Mouse (Mus musculus): ENCODE measurements at regions not wholly inside any gene's neighbourhood (a gene's known extent, or its start where the extent isn't known, plus 50 kb on each side); places are given as distances from the start of the nearest gene placed in this dataset.

- peak; percentile 29 for DNase-seq
These were observed 100.0 kb upstream of the Irx4 start for GRCm38 (mm10) chr13:73160289-73160688.

GRCm38 (mm10) chr13:73170301-73170700 is 90.0 kb upstream of the Irx4 start:
- no peak for DNase-seq

- no peak for DNase-seq
These were observed 52.3 kb upstream of the Irx4 start for GRCm38 (mm10) chr13:73207931-73208448.
